Mouse (Mus musculus) hindbrain, postnatal 0 days (tissue): Measurements from ENCODE around the gene Hpse. TPM values are rescaled to one million over a fixed set of nuclear protein-coding genes. Genes with fewer than 3 reads are reported as not detected.

ENCODE experiments used
- ATAC-seq: fragments of 200-750 bp; cut with Nextera tagmentation; 2 replicates; pipeline ENCODE4 v1.8.0; 2017; ENCODE audit warnings: mild to moderate bottlenecking, moderate TSS enrichment, moderate library complexity
- DNase-seq: peaks from one replicate; pipeline ENCODE4 v3.0.0-alpha.2; 2015; ENCODE audit warnings: low spot score
- H3K27ac ChIP-seq: fragments of 300-500 bp; sonication (generic); 2 replicates; pipeline ENCODE4 v1.5.1; 2014; ENCODE audit warnings: mild to moderate bottlenecking
- H3K27me3 ChIP-seq: fragments of 300-500 bp; sonication (generic); 2 replicates; pipeline ENCODE4 v1.6.1; 2014; ENCODE audit warnings: low read length, mixed read lengths; ENCODE audit not compliant: insufficient read depth
- H3K36me3 ChIP-seq: fragments of 300-500 bp; sonication (generic); 2 replicates; pipeline ENCODE4 v1.6.1; 2014; ENCODE audit warnings: low read length, mixed read lengths; ENCODE audit not compliant: insufficient read depth
- H3K4me1 ChIP-seq: fragments of 300-500 bp; sonication (generic); 2 replicates; pipeline ENCODE4 v1.6.1; 2014; ENCODE audit warnings: antibody characterized with exemption, low read length, mixed read lengths; ENCODE audit not compliant: insufficient read depth
- H3K4me2 ChIP-seq: fragments of 300-500 bp; sonication (generic); 2 replicates; pipeline ENCODE4 v1.6.1; 2014; ENCODE audit warnings: low read depth, mild to moderate bottlenecking, low read length, moderate library complexity, mixed read lengths
- H3K4me3 ChIP-seq: fragments of 300-500 bp; sonication (generic); 2 replicates; pipeline ENCODE4 v1.5.1; 2014; ENCODE audit warnings: low read length
- H3K9ac ChIP-seq: fragments of 300-500 bp; sonication (generic); replicated peaks from 2 replicates; pipeline ENCODE4 v1.6.1; 2014; ENCODE audit warnings: mild to moderate bottlenecking, low read length, moderate library complexity, mixed read lengths
- H3K9me3 ChIP-seq: fragments of 300-500 bp; sonication (generic); 2 replicates; pipeline ENCODE4 v1.6.1; 2016; ENCODE audit warnings: low read length, mixed read lengths
- CTCF ChIP-seq: IDR thresholded peaks from 2 replicates; pipeline ENCODE4 v1.5.1; 2016; ENCODE audit warnings: antibody characterized with exemption, control low read depth, low read depth
- WGBS: fragments of 180-500 bp; shearing (Covaris S2); extraction: QIAGEN DNeasy Blood & Tissue Kit; methylation state at CpG from one replicate; pipeline ENCODE4 v1.1.7; 2014; 5-methylcytosine and 5-hydroxymethylcytosine counted together
- polyA plus RNA-seq: library from polyadenylated mRNA; unstranded; fragments of >200 nt; fragmentation: Nextera tagmentation; extraction: Ambion mirVana; gene quantifications from 2 replicates; pipeline ENCODE4 v1.2.1, GENCODE M21; 2015
- total RNA-seq: library from RNA; depleted of rRNA; stranded (reverse); fragments of >200 nt; gene quantifications from 2 replicates; pipeline ENCODE4 v1.2.3, GENCODE M21; 2014

Gene Hpse
- total and polyA plus RNA-seq, 2 experiments from 2014 or later = 0.79 to 1.3 TPM

DNA sequence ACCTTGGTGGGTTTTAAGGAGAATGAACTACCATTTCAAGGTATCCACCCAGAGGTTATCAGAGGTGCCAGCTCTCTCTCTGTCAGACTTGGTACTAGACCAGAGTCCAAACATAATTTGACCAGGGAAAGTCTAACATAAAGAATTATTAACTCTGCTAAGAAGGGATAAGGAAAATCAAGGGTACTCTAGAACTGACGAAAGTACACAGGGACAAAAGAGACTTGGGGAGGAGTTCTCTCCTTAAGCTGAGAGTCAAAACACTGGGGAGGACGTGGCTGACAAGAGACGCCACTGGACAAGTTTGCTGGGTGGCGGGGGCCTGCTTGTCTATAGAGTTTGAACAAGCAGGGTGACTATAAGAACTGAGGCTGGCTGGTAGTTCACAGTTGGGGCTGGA, 73.0 kb downstream of the Hpse start:
- no peak for TF ChIP-seq CTCF
- Histone ChIP-seq H3K36me3 (no peaks in the 10 kb centered on the region), H3K9ac (no peak overlapping the region), H3K9me3 (no peaks in the 10 kb centered on the region), H3K4me3 (no peak overlapping the region), H3K4me2 (no peak overlapping the region), H3K27me3 (no peaks in the 10 kb centered on the region), H3K27ac (no peak overlapping the region), H3K4me1 (0 out of 2 replicates have a peak, but pooled peaks cover 5% of the 10 kb centered on the region)
- ATAC-seq = no peak
- WGBS = 82% methylated on average over 4 of the region's 4 CpGs
- no peak for DNase-seq

- Histone ChIP-seq H3K9me3 (no peaks in the 10 kb centered on the region), H3K4me1 (0 out of 2 replicates have a peak, but pooled peaks cover 5% of the 10 kb centered on the region), H3K9ac (no peak overlapping the region), H3K27ac (0 out of 2 replicates have a peak overlapping the region, but pooled peaks have one; percentile 26), H3K27me3 (no peaks in the 10 kb centered on the region), H3K4me3 (no peak overlapping the region), H3K36me3 (no peaks in the 10 kb centered on the region), H3K4me2 (no peak overlapping the region)
- no peak for DNase-seq
- WGBS = 53% methylated on average over 7 of the region's 7 CpGs
- no peak for ATAC-seq
- no peak for TF ChIP-seq CTCF
Observed at GRCm38 (mm10) chr5:100643991-100644535, 75.5 kb downstream of the Hpse start.

DNA sequence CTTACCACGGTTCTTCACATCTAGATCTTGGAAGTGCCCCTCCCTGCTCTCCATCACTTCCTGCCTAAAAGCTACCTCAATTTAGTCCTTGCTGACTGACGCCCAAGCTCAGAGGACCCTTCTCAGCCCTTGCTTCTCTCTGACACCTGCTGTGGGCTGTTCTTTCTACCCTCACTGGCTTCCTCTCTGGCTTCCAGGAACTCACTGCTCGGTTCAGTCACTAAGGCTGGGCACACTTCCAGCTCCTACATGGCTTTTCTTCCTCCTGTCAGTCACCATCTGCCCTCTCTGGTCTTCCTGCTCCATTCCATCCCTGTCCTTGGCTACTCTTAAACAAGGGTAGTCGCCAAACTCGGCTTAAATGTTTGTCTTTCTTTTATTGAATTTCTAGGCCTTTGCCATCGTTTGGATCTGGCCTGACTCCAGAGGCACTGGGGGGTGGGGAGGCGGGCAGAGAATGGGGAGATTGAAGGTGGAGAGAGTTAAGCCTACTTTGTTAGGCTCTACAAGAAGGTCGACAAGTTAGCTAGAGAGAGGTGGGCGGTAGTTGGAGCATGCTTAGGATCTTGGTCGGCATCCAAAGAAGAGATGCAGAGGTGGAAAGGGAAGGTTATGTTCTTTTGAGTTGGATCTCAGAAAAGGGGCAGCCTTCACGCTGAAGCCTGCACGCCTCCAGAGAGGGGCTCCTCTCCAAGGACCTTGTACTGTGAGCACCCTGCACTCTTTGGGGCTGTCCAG, 76.1 kb downstream of the Hpse start:
- no peaks in the 10 kb centered on the region for H3K9me3 ChIP-seq
- H3K9ac ChIP-seq = no peak overlapping the region
- no peaks in the 10 kb centered on the region for H3K27me3 ChIP-seq
- H3K36me3 ChIP-seq = no peaks in the 10 kb centered on the region
- TF ChIP-seq CTCF = no peak
- 0 out of 2 replicates have a peak, but pooled peaks cover 5% of the 10 kb centered on the region for H3K4me1 ChIP-seq
- DNase-seq (peak; percentile 55), ATAC-seq (no peak)
- no peak overlapping the region for H3K4me2 ChIP-seq
- H3K4me3 ChIP-seq = no peak overlapping the region
- H3K27ac ChIP-seq = 0 out of 2 replicates have a peak overlapping the region, but pooled peaks have one; percentile 26
- WGBS = 55% methylated on average over 12 of the region's 12 CpGs

DNA sequence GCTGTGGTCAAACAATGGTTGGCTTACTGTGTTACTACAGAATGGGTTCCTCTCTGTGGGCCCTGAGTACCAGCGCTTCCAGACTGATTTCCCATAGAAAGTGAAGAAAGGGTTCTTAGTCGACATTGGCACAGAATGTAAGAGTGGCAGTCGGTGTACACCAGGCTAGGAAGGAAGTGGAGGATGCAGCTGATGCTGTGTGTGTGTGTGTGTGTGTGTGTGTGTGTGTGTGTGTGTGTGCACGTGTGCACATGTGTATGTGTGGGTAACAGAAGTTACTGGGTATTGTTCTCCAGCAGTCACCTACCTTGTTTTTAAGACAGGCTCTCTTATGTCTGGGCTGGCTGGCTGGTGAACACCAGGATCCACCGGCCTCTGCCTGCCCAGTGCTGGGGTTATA, 77.2 kb downstream of the Hpse start:
- Histone ChIP-seq H3K27ac (no peak overlapping the region), H3K27me3 (no peaks in the 10 kb centered on the region), H3K4me3 (no peak overlapping the region), H3K4me2 (no peak overlapping the region), H3K4me1 (0 out of 2 replicates have a peak, but pooled peaks cover 5% of the 10 kb centered on the region), H3K36me3 (no peaks in the 10 kb centered on the region), H3K9ac (no peak overlapping the region), H3K9me3 (no peaks in the 10 kb centered on the region)
- DNase-seq (no peak), ATAC-seq (no peak)
- 75% methylated on average over 5 of the region's 5 CpGs for WGBS
- TF ChIP-seq CTCF = no peak

- Histone ChIP-seq H3K9me3 (no peaks in the 10 kb centered on the region), H3K27ac (no peak overlapping the region), H3K9ac (no peak overlapping the region), H3K4me2 (no peak overlapping the region), H3K4me3 (no peak overlapping the region), H3K36me3 (no peaks in the 10 kb centered on the region), H3K27me3 (no peaks in the 10 kb centered on the region), H3K4me1 (0 out of 2 replicates have a peak, but pooled peaks cover 5% of the 10 kb centered on the region)
- 94% methylated on average over 8 of the region's 8 CpGs for WGBS
- no peak for TF ChIP-seq CTCF
- ATAC-seq (no peak), DNase-seq (no peak)
Observed at GRCm38 (mm10) chr5:100638483-100638882, 81.0 kb downstream of the Hpse start.

DNA sequence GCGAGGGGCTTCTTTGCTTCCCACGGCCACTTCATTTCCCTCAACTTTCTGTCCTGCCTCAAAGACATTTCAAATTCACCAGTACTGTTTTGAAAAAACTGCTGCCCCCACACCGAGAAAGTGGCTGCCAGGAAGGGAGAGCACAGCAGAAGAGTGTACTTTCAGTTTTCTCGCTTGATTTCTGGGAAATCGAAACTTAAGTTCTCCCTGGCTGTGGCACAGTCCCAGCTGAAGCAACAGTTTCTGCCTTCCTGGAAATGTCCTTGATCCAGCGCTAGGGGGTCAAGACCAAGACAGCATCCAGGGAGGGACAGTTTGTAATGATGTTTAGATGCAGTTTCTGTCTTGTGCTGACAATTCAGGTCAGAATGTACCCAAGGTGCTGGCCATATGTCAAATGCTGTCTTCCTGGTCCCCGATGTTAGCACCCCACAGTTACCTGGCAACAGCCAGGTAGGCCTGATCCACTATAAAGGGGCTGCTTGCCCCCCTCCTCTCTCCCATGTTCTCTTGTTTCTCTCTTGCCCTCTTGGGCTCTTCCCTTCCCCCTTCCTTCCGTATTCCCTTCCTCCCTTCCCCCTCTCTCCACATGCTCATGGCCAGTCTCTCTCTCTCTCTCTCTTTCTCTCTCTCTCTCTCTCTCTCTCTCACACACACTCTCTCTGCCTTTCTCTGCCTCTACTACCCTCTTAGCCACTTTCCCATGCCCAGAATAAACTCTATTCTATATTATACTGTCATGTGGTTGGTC, 82.5 kb downstream of the Hpse start:
- no peak overlapping the region for H3K4me2 ChIP-seq
- H3K4me1 ChIP-seq = no peaks in the 10 kb centered on the region
- DNase-seq (no peak), ATAC-seq (no peak)
- no peaks in the 10 kb centered on the region for H3K9me3 ChIP-seq
- no peaks in the 10 kb centered on the region for H3K27me3 ChIP-seq
- H3K27ac ChIP-seq = no peak overlapping the region
- TF ChIP-seq CTCF = no peak
- H3K4me3 ChIP-seq = no peak overlapping the region
- 75% methylated on average over 8 of the region's 8 CpGs for WGBS
- H3K9ac ChIP-seq = no peak overlapping the region
- H3K36me3 ChIP-seq = no peaks in the 10 kb centered on the region
